Mouse (Mus musculus): ENCODE data around the gene Akr1c12.
"Not testable (repeated sequence)": the region's sequence is repeated elsewhere in the genome, so short reads cannot be mapped to it uniquely, and the experiment has no call there.

Akr1c12 gene

GRCm38 (mm10) chr13:4279284-4279683 is at the start of gene Akr1c12:
Gene Akr1c12, minus strand, starts transcription at chr13:4279433.
- DNase-seq = no peak

DNA sequence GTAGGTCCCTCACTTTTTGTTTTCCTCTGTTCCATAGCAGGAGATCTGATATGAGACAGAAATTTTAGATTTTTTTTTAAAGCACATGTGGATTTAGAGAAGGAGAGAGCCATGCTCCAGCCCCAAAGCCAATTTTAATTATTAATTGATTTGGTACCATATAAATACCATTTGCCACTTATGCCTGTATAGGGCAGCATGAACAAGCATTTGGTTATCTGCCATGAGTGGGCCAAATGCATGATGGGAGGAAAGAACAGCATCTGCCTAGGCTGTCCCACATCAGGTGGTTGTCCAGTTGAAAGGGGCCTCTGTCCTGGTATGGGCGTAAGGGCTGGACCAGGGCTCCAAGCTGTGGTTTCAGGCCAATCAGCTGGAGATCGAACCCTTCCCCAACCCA is 39.5 kb upstream of the Akr1c12 start:
- no peak for DNase-seq

GRCm38 (mm10) chr13:4313907-4314306 is 34.7 kb upstream of the Akr1c12 start:
- DNase-seq = no peak

- no peak for DNase-seq
These were observed 25.8 kb upstream of the Akr1c12 start for GRCm38 (mm10) chr13:4304861-4305565.

DNA sequence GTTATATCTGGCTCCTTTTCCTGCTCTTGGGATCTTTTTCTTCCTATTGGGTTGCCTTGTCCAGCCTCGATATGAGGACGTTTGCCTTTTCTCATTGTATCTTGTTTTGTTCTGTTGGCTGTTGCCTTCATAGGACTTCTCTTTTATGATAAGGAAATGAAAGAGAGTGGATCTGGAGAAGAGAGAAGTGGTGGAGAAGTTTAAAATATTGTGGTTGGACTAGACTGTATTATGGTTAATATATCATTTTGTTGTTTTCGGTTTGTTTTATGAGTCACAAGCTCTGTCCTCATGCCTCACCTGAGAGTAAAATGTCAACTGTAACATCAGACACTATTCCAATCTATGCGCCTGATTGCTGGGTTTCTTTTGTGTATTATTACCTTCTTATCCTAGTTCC is 17.8 kb upstream of the Akr1c12 start:
- DNase-seq = no peak

DNA sequence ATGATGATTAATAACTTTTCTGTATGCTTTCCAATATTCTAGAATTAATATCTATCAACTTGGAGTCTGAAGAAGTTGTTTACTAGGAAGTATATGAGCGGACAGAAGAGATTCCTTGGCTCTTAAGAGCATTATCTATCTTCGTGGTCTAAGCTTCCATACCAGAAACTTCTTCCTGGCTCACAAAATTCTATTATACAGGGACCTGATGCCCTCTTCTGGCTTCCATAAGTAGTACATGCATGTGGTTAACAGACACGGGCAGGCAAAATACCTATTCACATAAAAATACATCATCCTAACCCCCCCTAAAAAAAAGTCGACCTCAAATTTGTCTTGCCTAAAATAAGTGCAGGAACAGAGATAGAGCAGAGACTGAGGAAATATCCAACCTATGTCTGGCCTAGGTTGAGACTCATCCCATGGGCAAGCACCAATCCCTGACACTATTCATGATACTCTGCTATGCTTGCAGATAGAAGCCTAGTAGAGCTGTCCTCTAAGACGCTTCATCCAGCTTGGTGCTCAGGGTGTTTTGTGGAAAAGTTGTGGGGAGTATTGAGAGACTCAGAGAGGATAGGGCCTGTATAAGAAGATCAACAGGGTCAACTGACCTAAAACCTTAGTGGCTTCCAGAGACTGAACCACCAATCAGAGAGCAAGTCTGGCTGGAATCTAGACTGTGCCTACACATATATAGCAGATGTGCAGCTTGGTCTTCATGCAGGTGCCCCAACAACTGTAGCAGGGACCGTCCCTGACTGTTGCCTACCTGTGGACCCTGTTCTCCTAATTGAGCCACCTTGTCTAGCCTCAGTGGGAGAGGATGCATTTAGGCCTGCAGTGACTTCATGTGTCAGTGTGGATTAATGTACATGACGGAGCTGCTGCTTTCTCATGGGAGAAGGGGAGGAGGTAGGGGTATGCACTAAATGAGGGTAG is 2.5 kb upstream of the Akr1c12 start:
- DNase-seq = no peak

DNA sequence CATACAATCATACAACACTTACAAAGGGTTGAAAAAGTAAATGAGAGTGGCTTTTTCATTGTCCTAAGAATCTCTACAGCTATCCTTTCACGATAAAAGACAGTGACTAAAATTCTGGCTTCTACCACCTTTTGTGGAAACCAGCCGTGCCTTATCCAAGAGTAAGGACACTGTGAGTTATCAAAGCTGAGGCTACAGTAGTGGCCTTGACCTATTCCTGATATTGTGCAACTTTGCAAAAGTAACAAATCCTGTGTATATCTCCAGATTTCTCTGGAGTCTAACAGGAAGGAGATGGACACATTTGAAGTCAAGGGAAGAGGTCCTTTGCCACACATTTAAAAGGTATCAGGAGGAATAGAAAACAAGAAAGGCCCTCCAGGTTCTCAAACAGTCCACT is 1.7 kb downstream of the Akr1c12 start:
- DNase-seq = no peak

- no peak for DNase-seq
These were observed 8.4 kb downstream of the Akr1c12 start for GRCm38 (mm10) chr13:4270860-4271259.

- not testable (repeated sequence) for DNase-seq
These were observed 13.8 kb downstream of the Akr1c12 start for GRCm38 (mm10) chr13:4265455-4265854.

GRCm38 (mm10) chr13:4265047-4265446 is 14.2 kb downstream of the Akr1c12 start:
- no peak for DNase-seq

GRCm38 (mm10) chr13:4264612-4265011 is 14.6 kb downstream of the Akr1c12 start:
- DNase-seq = no peak

GRCm38 (mm10) chr13:4257349-4257748 is 21.9 kb downstream of the Akr1c12 start:
- DNase-seq = no peak

DNA sequence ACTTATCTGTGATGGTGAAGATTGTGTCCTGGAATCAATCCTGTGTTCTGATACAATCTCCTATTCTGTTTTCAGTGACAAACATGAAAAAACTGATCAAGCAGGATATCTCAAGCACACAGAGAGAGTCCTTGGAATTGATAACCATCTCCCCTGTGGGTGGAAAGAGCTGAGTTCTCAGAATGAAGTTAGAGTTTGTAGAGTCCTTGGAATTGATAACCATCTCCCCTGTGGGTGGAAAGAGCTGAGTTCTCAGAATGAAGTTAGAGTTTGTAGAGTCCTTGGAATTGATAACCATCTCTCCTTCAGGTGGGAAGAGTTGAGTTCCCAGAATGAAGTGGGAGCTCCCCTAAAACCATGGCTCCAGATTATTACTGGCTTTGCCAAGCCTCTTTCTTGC is 22.3 kb downstream of the Akr1c12 start:
- DNase-seq = not testable (repeated sequence)

GRCm38 (mm10) chr13:4249347-4249746 is 29.9 kb downstream of the Akr1c12 start:
- no peak for DNase-seq

GRCm38 (mm10) chr13:4244861-4245559 is 34.2 kb downstream of the Akr1c12 start:
- no peak for DNase-seq

- no peak for DNase-seq
These were observed 45.6 kb downstream of the Akr1c12 start for GRCm38 (mm10) chr13:4233536-4234172.

DNA sequence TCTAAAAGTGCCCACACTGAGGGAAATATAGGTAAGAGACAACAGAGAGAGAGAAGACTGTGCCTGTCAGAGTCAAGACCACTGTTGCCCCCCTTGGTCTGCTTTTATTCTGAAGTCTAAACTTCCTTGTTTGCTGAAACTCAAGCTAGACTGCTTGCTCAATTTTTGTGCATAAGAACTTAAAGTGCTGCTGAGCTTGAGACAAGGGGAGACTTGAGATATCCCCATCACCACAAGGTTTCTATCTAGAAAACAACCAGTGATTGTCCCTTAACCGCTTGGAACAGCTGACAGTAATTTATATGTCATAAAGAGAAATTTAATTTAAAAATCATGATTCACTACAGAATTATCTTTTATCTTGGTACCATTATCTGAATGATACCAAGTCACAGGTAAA is 46.1 kb downstream of the Akr1c12 start:
- DNase-seq = no peak

GRCm38 (mm10) chr13:4230841-4231623 is 48.2 kb downstream of the Akr1c12 start:
- DNase-seq = no peak

DNA sequence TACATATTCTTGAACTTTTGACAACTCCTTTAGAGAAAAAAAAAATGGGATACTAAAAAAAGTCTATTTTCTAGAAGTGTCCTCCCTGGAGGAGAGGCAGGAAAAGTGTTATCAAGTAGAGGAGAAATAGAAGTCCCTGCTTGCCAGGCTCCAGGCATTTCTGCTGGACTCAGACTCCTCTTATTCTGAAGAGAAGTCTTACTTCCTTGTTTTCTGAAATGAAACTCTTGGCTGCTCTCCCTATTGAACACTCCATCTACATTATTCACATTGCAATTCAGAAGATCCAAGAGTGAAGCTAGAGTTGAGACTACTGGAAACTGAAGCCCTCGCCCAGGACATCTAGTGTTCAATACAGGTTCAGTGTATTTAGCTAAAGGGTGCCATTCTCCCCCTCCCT is 50.8 kb downstream of the Akr1c12 start, which contains the start of gene Akr1c19:
TSS of gene Akr1c19 (plus strand) at position 260 of the 400 bp plus-strand sequence.
- DNase-seq = no peak
